Mouse (Mus musculus) midbrain, embryonic 12.5 days (tissue): ENCODE results near the gene Tmem217. TPM values are rescaled to one million over a fixed set of nuclear protein-coding genes. Genes with fewer than 3 reads are reported as not detected.
"Not testable (repeated sequence)": the region's sequence is repeated elsewhere in the genome, so short reads cannot be mapped to it uniquely, and the experiment has no call there.

Experiments
- ATAC-seq: fragments of 200-750 bp; cut with Nextera tagmentation; 2 replicates; pipeline ENCODE4 v1.8.0; 2017; ENCODE audit warnings: low read depth, moderate TSS enrichment, moderate library complexity; ENCODE audit not compliant: low FRiP score
- H3K27ac ChIP-seq: fragments of 300-500 bp; sonication (generic); replicated peaks from 2 replicates; pipeline ENCODE4 v1.5.1; 2016; ENCODE audit warnings: mild to moderate bottlenecking
- H3K27me3 ChIP-seq: fragments of 300-500 bp; sonication (generic); 2 replicates; pipeline ENCODE4 v1.6.1; 2016; ENCODE audit warnings: mild to moderate bottlenecking
- H3K36me3 ChIP-seq: fragments of 300-500 bp; sonication (generic); 2 replicates; pipeline ENCODE4 v1.6.1; 2016
- H3K4me1 ChIP-seq: fragments of 300-500 bp; sonication (generic); 2 replicates; pipeline ENCODE4 v1.6.1; 2016
- H3K4me2 ChIP-seq: fragments of 300-500 bp; sonication (generic); replicated peaks from 2 replicates; pipeline ENCODE4 v1.6.1; 2016; ENCODE audit warnings: mild to moderate bottlenecking, moderate library complexity
- H3K4me3 ChIP-seq: fragments of 300-500 bp; sonication (generic); 2 replicates; pipeline ENCODE4 v1.5.1; 2016; ENCODE audit warnings: mild to moderate bottlenecking
- H3K9ac ChIP-seq: fragments of 300-500 bp; sonication (generic); replicated peaks from 2 replicates; pipeline ENCODE4 v1.6.1; 2016; ENCODE audit warnings: mild to moderate bottlenecking, moderate library complexity
- H3K9me3 ChIP-seq: fragments of 300-500 bp; sonication (generic); 2 replicates; pipeline ENCODE4 v1.6.1; 2016; ENCODE audit warnings: mild to moderate bottlenecking
- WGBS: fragments of 180-500 bp; shearing (Covaris S2); methylation state at CpG from one replicate; pipeline ENCODE4 v1.1.7; 2016; 5-methylcytosine and 5-hydroxymethylcytosine counted together
- polyA plus RNA-seq: library from polyadenylated mRNA; unstranded; fragments of >200 nt; fragmentation: Nextera tagmentation; extraction: Ambion mirVana; gene quantifications from 2 replicates; pipeline ENCODE4 v1.2.1, GENCODE M21; 2016

Gene Tmem217
- polyA plus RNA-seq, 1 experiment from 2014 or later, result 2.1 TPM

DNA sequence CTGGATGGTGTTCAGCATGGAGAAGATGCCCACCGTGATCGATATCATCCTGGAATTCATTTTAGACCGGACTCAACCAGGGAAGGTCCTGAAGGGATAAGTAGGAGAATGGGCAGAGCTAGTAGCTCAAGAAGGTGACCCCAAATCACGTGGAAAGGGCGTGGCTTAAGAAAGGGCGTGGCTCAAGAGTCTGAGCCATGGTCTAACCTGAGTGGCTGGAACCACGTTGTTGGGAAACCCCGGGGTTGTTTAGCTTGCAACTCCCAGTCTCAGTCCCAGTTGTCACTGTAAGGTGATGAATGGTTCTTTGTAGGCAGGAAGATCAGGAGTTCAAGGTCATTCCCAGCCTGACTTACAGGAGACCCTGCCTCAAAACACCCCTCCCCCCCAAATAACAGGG, 32.5 kb downstream of the Tmem217 start:
- Histone ChIP-seq H3K4me3 (no peak overlapping the region), H3K4me1 (no peaks in the 10 kb centered on the region), H3K9me3 (no peaks in the 10 kb centered on the region), H3K27ac (no peak overlapping the region), H3K4me2 (no peak overlapping the region), H3K9ac (no peak overlapping the region), H3K36me3 (no peaks in the 10 kb centered on the region), H3K27me3 (no peaks in the 10 kb centered on the region)
- 77% methylated on average over 8 of the region's 8 CpGs for WGBS
- ATAC-seq, result no peak

DNA sequence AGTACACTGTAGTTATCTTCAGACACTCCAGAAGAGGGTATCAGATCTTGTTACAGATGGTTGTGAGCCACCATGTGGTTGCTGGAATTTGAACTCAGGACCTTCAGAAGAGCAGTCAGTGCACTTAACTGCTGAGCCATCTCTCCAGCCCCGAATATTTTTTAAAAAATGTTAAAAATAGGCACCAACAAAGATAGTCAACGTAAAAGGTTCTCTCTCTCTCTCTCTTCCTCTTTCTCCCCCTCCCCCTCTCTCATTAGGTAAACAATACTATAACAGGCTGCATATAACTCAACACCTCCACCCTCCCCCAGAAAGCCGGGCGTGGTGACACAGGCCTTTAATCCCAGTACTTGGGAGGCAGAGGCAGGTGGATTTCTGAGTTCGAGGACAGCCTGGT, 33.5 kb downstream of the Tmem217 start:
- 91% methylated on average over 5 of the region's 5 CpGs for WGBS
- not testable (repeated sequence) for H3K4me2 ChIP-seq, H3K27me3 ChIP-seq, H3K9ac ChIP-seq, H3K4me3 ChIP-seq, H3K9me3 ChIP-seq, H3K27ac ChIP-seq, H3K4me1 ChIP-seq, ATAC-seq, H3K36me3 ChIP-seq

DNA sequence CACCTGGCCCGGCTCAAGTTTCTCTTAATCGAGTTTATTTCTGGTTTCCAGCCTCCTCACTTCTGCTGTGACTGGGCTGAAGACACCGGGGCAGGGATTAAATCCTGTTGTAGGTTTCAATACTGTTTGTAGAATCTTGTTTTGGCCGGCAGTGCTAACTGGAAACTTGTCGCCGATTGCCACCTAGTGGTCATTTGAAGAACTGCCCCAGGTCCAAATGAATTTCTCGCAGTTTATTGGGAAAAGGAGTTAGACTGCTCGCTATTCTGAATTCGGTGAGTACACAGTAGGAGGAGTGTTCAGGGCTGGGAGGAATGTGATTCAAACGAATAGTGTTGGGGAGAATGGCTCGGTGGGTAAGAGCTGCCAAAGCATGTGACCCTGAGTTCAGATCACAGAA, 37.8 kb downstream of the Tmem217 start:
- Histone ChIP-seq H3K9me3 (no peaks in the 10 kb centered on the region), H3K4me2 (no peak overlapping the region), H3K27me3 (no peaks in the 10 kb centered on the region), H3K36me3 (no peaks in the 10 kb centered on the region), H3K4me3 (no peak overlapping the region), H3K4me1 (no peaks in the 10 kb centered on the region), H3K27ac (no peak overlapping the region), H3K9ac (no peak overlapping the region)
- ATAC-seq, result 0 out of 2 replicates have a peak, but pooled peaks have one; percentile 49
- WGBS, result 3% methylated on average over 11 of the region's 11 CpGs

- peak; percentile 41; the same call in 1 of the 2 replicates for ATAC-seq
- Histone ChIP-seq H3K9ac (0 out of 2 replicates have a peak overlapping the region, but pooled peaks have one; percentile 24), H3K4me2 (no peak overlapping the region), H3K27me3 (no peaks in the 10 kb centered on the region), H3K27ac (no peak overlapping the region), H3K9me3 (no peaks in the 10 kb centered on the region), H3K4me3 (no peak overlapping the region), H3K36me3 (no peaks in the 10 kb centered on the region), H3K4me1 (no peaks in the 10 kb centered on the region)
- 42% methylated on average over 13 of the region's 13 CpGs for WGBS
Measured at GRCm38 (mm10) chr17:29513044-29513730, 39.0 kb downstream of the Tmem217 start.

DNA sequence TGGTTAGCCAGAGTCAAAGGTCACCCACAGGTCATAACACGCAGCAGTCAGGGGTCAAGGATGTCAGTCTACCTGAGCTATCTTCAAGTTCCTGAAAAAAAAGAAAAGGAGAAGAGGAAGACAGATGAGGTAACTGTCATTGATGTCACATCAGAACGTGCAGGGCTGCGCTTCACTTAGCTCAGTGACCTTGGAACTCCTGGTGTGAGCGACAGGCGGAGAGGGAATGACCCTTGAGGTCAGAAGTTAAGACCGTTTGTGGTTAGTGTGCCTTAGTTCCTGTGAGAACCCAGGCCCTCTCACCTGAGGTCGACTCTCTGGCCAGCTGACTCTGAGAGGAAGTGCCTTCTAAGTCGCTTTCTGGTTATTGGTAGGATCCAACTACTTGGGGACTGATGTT, 41.5 kb downstream of the Tmem217 start:
- H3K4me2 ChIP-seq, result no peak overlapping the region
- ATAC-seq, result no peak
- no peaks in the 10 kb centered on the region for H3K27me3 ChIP-seq
- H3K4me3 ChIP-seq, result no peak overlapping the region
- 74% methylated on average over 8 of the region's 8 CpGs for WGBS
- H3K9ac ChIP-seq, result no peak overlapping the region
- H3K9me3 ChIP-seq, result no peaks in the 10 kb centered on the region
- no peaks in the 10 kb centered on the region for H3K36me3 ChIP-seq
- H3K27ac ChIP-seq, result no peak overlapping the region
- no peaks in the 10 kb centered on the region for H3K4me1 ChIP-seq

GRCm38 (mm10) chr17:29508927-29509608, 43.1 kb downstream of the Tmem217 start:
- H3K27ac ChIP-seq, result no peak overlapping the region
- no peaks in the 10 kb centered on the region for H3K9me3 ChIP-seq
- no peaks in the 10 kb centered on the region for H3K4me1 ChIP-seq
- WGBS, result 77% methylated on average over 12 of the region's 12 CpGs
- no peak overlapping the region for H3K9ac ChIP-seq
- H3K4me2 ChIP-seq, result no peak overlapping the region
- H3K27me3 ChIP-seq, result no peaks in the 10 kb centered on the region
- H3K36me3 ChIP-seq, result no peaks in the 10 kb centered on the region
- H3K4me3 ChIP-seq, result no peak overlapping the region
- ATAC-seq, result no peak

DNA sequence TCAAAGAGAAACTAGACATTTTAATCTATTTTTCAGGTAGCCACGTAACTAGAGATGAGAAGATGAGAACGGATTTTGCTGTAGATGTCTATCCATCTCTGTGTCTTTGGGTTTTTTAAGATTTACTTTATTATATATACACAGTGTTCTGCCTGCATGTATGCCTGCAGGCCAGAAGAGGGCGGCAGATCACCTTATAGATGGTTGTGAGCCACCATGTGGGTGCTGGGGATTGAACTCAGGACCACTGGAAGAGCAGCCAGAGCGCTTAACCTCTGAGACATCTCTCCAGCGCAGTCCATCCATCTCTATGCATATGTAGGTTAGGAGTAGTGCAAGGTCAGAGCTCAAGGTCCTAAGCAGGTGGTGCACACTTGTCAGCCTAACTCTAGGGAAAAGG, 48.5 kb downstream of the Tmem217 start:
- ATAC-seq, result no peak
- Histone ChIP-seq H3K27ac (no peak overlapping the region), H3K4me1 (no peaks in the 10 kb centered on the region), H3K9ac (no peak overlapping the region), H3K4me3 (no peak overlapping the region), H3K27me3 (peaks cover 4% of the 10 kb centered on the region; the same call in 1 of the 2 replicates), H3K36me3 (no peaks in the 10 kb centered on the region), H3K9me3 (no peaks in the 10 kb centered on the region), H3K4me2 (no peak overlapping the region)
- WGBS, result 72% methylated on average over 5 of the region's 5 CpGs

GRCm38 (mm10) chr17:29502669-29503665, 49.2 kb downstream of the Tmem217 start:
- Histone ChIP-seq H3K9me3 (no peaks in the 10 kb centered on the region), H3K9ac (no peak overlapping the region), H3K4me1 (no peaks in the 10 kb centered on the region), H3K4me3 (no peak overlapping the region), H3K4me2 (no peak overlapping the region), H3K27me3 (peaks cover 4% of the 10 kb centered on the region; the same call in 1 of the 2 replicates), H3K36me3 (no peaks in the 10 kb centered on the region), H3K27ac (no peak overlapping the region)
- no peak for ATAC-seq
- 25% methylated on average over 32 of the region's 32 CpGs for WGBS

DNA sequence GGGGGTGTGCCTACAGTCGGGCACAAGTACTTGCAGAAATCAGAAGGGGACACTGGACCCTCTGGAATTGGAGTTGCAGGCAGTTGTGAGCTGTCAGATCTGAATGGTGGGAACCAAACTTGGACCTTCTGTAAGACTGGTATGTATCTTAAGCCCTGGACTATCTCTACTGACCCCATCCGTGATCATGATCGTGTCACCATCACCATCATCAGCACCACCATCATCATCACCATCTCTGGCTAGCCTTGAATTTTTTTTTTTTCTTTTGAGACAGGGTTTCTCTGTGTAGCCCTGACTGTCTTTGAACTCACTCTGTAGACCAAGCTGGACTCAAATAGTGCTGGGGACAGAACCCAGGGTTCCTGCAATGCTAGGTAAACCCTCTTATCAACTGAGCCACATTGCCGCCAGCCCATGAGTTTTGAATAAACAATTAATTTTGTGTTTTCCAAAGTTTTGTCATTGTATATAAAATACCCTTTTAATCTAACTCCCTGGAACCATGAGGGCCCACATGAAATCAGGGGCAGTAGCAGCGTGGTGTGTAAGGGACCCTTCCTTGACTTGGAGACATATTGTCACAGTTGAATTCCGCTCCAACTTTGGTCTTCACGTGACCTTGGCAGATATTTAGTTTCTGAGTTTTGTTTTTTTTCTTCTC, 50.0 kb downstream of the Tmem217 start:
- H3K4me3 ChIP-seq, result no peak overlapping the region
- H3K9me3 ChIP-seq, result no peaks in the 10 kb centered on the region
- no peak overlapping the region for H3K9ac ChIP-seq
- 80% methylated on average over 7 of the region's 7 CpGs for WGBS
- no peaks in the 10 kb centered on the region for H3K4me1 ChIP-seq
- no peak overlapping the region for H3K27ac ChIP-seq
- no peaks in the 10 kb centered on the region for H3K36me3 ChIP-seq
- no peak overlapping the region for H3K4me2 ChIP-seq
- peaks cover 4% of the 10 kb centered on the region; the same call in 1 of the 2 replicates for H3K27me3 ChIP-seq
- no peak for ATAC-seq

DNA sequence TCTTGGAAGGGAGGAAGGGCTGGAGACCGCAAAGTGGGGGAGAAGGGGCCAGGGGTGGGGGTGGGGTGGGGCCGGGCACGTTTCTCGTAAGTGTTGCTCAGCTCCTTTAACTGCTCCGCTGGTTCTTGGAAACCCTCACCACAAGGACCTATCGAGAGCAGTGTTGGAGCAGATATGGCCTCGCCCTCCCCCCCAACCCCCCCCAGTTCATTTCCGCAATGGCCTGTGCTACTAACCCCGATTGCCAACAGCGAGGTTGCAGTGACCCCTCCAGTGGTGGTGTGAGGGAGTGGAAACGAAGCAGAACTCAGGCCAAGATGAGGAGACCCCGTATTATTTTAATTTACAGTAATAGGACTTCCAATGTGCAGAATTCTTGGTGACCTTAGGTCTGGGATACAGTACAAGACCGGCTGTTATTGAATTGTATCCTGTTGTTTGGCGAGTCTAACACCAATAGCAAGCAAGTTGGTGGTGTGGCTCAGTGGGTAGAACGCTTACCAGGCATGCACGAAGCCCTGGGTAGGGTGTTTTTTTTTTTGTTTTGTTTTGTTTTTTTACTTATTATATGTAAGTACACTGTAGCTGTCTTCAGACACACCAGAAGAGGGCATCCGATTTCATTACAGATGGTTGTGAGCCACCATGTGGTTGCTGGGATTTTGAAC, 51.2 kb downstream of the Tmem217 start:
- no peak overlapping the region for H3K4me3 ChIP-seq
- no peaks in the 10 kb centered on the region for H3K9me3 ChIP-seq
- no peaks in the 10 kb centered on the region for H3K36me3 ChIP-seq
- 86% methylated on average over 17 of the region's 17 CpGs for WGBS
- H3K27me3 ChIP-seq, result peaks cover 4% of the 10 kb centered on the region; the same call in 1 of the 2 replicates
- H3K9ac ChIP-seq, result no peak overlapping the region
- no peak for ATAC-seq
- H3K27ac ChIP-seq, result no peak overlapping the region
- H3K4me2 ChIP-seq, result no peak overlapping the region
- H3K4me1 ChIP-seq, result no peaks in the 10 kb centered on the region

- H3K4me1 ChIP-seq, result no peaks in the 10 kb centered on the region
- H3K9ac ChIP-seq, result no peak overlapping the region
- no peak overlapping the region for H3K4me2 ChIP-seq
- peaks cover 4% of the 10 kb centered on the region; the same call in 1 of the 2 replicates for H3K27me3 ChIP-seq
- no peak for ATAC-seq
- H3K4me3 ChIP-seq, result no peak overlapping the region
- no peaks in the 10 kb centered on the region for H3K9me3 ChIP-seq
- H3K27ac ChIP-seq, result no peak overlapping the region
- no peaks in the 10 kb centered on the region for H3K36me3 ChIP-seq
- WGBS, result 75% methylated on average over 7 of the region's 7 CpGs
Measured at GRCm38 (mm10) chr17:29500243-29500740, 51.9 kb downstream of the Tmem217 start.
